Mouse (Mus musculus) cerebellum, adult 2 months (tissue): ENCODE data around the gene Adgrl2. TPM values are rescaled to one million over a fixed set of nuclear protein-coding genes. Genes with fewer than 3 reads are reported as not detected.
A peak's percentile ranks its signal among the peaks of the same experiment; 100 is the strongest.

Experiments used
- DNase-seq, 2 experiments: peaks; one replicate each; pipeline ENCODE4 v3.0.0; 2021
- H3K27ac ChIP-seq: fragments of 200-500 bp; 2 replicates; pipeline ENCODE4 v1.5.1; 2012; ENCODE audit warnings: low read length, control low read depth, inconsistent platforms; ENCODE audit not compliant: insufficient read depth
- H3K27me3 ChIP-seq: fragments of 200-500 bp; 2 replicates; pipeline ENCODE4 v1.6.1; 2012; ENCODE audit warnings: inconsistent platforms, mild to moderate bottlenecking, low read length, moderate library complexity; ENCODE audit not compliant: control insufficient read depth, insufficient read depth
- H3K4me1 ChIP-seq: fragments of 200-500 bp; 2 replicates; pipeline ENCODE4 v1.6.1; 2011; ENCODE audit warnings: low read length; ENCODE audit not compliant: control insufficient read depth, insufficient read depth
- H3K4me3 ChIP-seq: fragments of 200-500 bp; replicated peaks from 2 replicates; pipeline ENCODE3; 2011; ENCODE audit warnings: mild to moderate bottlenecking, low read depth, low read length, control low read depth; ENCODE audit not compliant: insufficient read depth
- CTCF ChIP-seq: fragments of 200-500 bp; IDR thresholded peaks from 2 replicates; pipeline ENCODE4 v1.5.1; 2011; ENCODE audit warnings: low read depth, mild to moderate bottlenecking, control low read depth, low read length, moderate library complexity, borderline replicate concordance; ENCODE audit not compliant: insufficient read depth
- POLR2A ChIP-seq: fragments of 200-500 bp; IDR thresholded peaks from 2 replicates; pipeline ENCODE4 v1.6.1; 2011; ENCODE audit warnings: low read length, control low read depth, borderline replicate concordance; ENCODE audit not compliant: insufficient read depth
- WGBS: fragments of 180-500 bp; shearing (Covaris S2); methylation state at CpG from one replicate; pipeline ENCODE4 v1.1.7; 2018; 5-methylcytosine and 5-hydroxymethylcytosine counted together
- polyA plus RNA-seq: library from polyadenylated mRNA; depleted of rRNA; stranded (reverse); fragments of >200 nt; gene quantifications from 2 replicates; pipeline ENCODE4 v1.2.3, GENCODE M21; 2012

Gene Adgrl2
- polyA plus RNA-seq, 1 experiment, result 39.1 TPM

DNA sequence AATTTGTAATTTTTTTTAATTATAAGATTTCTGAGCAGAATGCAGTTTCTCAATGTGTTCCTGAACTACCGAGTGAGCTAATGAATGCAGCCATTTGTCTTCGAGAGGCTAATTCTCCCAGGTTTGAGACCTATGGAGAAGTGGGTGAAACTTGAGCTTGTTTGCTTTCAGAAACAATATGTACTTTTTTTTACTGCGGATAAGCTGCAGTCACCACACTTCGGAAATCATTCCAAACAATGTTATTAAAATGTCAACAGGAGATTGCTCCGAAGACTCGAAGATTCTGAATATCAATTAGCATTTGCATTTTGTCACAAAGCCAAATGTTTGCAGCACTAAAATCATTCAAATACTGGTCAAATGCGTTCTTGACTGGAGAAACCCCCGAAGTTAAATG is 701 bp upstream of the Adgrl2 start:
- DNase-seq, result no peak
- 20% methylated on average over 8 of the region's 8 CpGs for WGBS
- Histone ChIP-seq H3K27me3 (no peaks in the 10 kb centered on the region), H3K4me3 (no peak overlapping the region), H3K4me1 (no peaks in the 10 kb centered on the region; the same call in 1 of the 2 replicates), H3K27ac (no peak overlapping the region)
- TF ChIP-seq CTCF, result no peak
- no peak for TF ChIP-seq POLR2A

DNA sequence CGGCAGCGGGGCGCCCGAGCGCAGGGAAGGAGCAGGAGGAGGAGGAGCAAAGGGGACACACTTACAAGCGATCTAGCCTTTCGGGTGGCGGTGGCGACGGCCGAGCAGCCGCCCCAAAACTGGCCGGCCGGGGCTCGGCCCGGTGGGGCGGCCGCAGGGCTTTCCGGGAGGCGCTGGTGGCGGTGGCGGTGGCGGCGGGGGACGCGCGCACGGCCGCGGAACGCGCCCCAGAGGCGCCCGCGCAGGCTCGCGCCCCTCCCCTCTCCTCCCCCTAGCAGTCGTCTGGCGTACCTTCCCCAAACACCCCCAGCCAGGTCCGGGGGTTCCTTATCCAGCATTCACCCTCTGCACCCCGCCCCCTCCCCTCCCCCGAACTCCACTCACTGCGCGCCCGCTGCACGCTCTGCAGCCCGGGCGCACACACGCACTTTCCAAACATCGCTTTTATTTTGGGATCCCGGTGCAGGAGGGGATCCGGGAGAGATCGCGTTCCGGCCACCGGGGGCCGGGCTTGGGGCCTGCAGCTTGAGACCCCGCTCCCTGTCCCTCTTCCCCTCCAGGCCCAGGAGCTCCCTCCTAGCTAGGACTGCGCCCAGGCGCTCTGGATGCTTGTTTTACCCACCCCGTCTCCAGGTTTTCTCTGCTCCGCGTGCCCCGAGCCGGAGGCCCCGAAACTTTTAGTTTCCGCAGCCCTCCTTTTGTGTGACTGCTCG is 381 bp downstream of the Adgrl2 start:
- DNase-seq, result peak; percentile 26 to 37
- H3K4me3 ChIP-seq, result peak overlapping the region; percentile 55
- no peaks in the 10 kb centered on the region for H3K27me3 ChIP-seq
- H3K4me1 ChIP-seq, result no peaks in the 10 kb centered on the region; the same call in 1 of the 2 replicates
- H3K27ac ChIP-seq, result no peak overlapping the region; the same call in 1 of the 2 replicates
- no peak for TF ChIP-seq CTCF
- TF ChIP-seq POLR2A, result no peak
- under 1% methylated on average over 65 of the region's 68 CpGs for WGBS

DNA sequence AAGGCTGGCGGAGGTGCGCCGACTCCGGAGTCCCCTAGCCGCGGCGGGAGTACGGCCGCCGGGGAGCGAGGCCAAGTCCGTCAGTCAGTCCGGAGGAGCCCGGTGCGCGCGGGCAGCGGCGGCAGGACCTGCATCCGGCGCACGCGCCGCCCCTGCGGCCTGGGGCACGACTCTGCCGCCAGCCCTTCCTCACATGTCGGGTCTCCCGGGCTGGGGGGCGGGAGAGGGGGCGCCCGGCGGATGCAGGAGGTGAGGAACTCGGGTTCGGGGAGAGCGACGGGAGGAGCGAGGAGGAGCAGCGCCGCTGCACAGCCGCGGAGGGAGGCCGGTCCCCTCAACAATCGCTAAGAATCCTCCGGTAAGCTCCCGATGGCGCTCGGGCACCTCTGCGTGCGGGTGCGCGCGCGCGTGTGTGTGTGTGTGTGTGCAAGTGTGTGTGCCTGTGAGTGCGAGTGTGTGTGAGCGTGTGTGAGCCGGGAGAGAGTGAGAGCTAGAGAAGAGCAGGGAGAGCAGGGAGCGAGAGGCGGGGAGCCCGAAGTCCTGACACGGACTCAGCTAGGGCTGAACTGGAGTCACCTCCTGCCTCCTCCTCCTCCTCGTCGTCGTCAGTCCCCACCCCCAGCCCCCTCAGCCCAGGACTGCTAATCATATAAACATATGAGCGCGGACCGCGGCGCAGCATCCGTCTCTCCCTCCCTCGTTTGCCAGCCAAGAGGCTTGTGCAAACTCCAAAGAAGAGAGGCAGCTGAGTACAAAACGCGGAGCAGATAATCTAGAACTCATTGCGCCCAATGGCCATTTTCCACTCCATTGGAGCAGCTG is 1.1 kb downstream of the Adgrl2 start:
- Histone ChIP-seq H3K27me3 (no peaks in the 10 kb centered on the region), H3K27ac (no peak overlapping the region; the same call in 1 of the 2 replicates), H3K4me1 (no peaks in the 10 kb centered on the region; the same call in 1 of the 2 replicates), H3K4me3 (peak overlapping the region; percentile 55)
- WGBS, result under 1% methylated on average over 75 of the region's 75 CpGs
- peak; percentile 63 to 64 for DNase-seq
- TF ChIP-seq POLR2A (no peak), CTCF (no peak)

DNA sequence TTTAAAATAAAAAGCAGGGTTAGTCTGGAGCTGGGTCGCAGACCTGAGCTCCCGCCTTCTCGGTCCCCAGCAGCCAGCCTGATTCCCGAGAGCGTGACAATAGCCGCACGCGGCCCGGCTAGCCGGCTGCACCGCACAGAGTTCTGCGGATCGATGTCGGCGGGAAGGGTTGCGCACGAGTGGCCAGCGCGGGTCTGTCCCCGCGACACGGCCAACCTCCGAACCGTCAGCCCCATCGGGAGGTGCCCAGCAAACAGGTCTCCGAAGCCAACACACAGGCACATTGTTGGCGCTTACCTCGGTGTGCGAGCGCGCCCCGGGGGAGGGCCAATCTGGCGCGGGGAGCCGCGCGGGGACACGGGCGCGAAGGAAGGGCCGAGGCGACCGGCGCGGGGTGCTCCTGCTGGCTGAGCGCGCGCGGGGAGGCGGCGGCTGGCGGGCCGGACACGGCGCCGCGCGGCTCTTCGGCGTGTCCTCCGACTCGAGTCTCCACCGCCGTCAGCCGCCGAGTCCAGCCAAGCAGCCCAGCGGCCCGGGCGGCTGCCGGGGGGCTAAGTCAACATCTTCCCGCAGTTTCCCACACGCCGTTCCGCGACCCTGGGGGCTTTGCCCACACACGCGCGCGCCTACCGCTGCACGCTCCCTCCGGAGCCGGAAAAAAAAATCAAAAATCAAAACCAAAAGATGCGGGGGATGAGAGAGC is 1.9 kb downstream of the Adgrl2 start:
- Histone ChIP-seq H3K4me1 (no peaks in the 10 kb centered on the region; the same call in 1 of the 2 replicates), H3K4me3 (peak overlapping the region; percentile 55), H3K27me3 (no peaks in the 10 kb centered on the region), H3K27ac (no peak overlapping the region)
- no peak for TF ChIP-seq POLR2A
- no peak for TF ChIP-seq CTCF
- peak; percentile 33 to 50 for DNase-seq
- whole genome bisulfite sequencing, result 1% methylated on average over 77 of the region's 84 CpGs

DNA sequence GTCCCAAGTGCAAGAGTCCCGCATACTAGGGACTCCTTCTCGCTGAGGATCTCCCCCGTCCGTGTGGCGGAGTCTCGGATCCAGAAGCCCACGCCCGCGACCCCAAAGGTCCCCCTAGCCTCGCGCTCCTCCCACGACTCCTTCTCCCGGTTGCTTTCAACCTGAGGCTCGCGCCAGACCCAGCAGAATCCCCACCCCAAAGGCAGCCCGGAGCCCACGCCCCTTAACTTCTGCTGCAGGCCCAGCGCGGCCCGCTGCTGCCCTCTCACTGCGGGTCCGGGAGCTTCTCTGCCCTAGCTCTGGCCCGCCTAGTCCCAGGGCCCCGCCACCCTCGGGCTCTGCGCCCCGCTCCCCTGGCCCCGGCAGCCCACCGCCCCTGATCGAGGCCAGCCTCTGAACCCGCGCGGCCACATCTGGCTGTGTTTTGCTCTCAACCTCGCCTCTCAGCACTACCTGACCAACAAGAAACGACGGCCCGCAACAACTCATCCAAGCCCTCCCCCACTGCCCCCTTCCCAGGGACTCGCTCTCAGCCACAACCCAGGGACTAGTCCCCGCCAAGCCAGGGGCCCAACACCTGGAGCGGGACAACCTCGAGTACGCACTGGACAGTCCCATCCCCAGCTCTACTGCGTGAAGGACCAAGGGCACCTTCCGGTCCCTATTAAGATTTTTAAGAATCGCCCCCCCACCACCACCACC is 2.6 kb downstream of the Adgrl2 start:
- Histone ChIP-seq H3K27ac (no peak overlapping the region), H3K27me3 (no peaks in the 10 kb centered on the region), H3K4me3 (peak overlapping the region; percentile 55), H3K4me1 (no peaks in the 10 kb centered on the region; the same call in 1 of the 2 replicates)
- no peak for TF ChIP-seq POLR2A
- peak; percentile 40; the same call in 1 of the 2 replicates for TF ChIP-seq CTCF
- DNase-seq, result peak; percentile 28 to 48
- 1% methylated on average over 45 of the region's 45 CpGs for whole genome bisulfite sequencing

DNA sequence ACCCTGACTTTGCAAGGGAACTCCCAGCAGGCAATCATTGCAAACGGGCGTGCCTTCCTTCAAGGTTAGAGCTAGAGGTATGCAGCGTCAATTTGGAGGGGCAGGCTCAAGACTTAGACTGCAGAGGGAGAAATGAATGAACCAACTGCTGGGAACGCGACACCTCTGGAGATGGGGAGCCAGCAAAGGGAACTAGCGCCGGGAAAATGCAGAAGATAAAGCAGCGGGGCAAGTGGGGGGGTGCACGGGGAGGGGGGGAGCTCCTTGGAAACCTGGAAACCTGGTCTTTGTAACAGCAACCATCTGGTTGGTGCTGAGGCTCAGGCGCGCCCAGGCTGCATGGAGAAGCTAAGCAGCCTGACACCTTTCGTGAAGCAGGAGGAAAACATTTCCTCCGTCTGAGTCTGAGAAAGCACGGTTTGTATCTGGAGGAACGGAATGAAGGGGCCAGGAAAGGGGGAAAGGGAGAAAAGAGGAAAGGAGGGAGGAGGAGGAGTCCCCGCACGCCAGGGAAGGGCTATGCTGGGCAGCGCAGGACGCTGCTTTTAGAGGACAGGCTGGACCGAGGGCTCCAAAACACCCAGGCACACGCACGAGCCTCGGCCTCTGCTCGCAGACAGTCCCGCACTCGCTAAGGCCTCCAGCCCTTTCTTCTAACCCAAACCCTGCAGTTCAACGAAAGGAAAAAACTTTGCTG is 3.3 kb downstream of the Adgrl2 start:
- WGBS, result 1% methylated on average over 27 of the region's 27 CpGs
- no peaks in the 10 kb centered on the region; the same call in 1 of the 2 replicates for H3K4me1 ChIP-seq
- peak overlapping the region; percentile 55 for H3K4me3 ChIP-seq
- H3K27me3 ChIP-seq, result no peaks in the 10 kb centered on the region
- TF ChIP-seq CTCF (no peak), POLR2A (no peak)
- DNase-seq, result no peak
- no peak overlapping the region for H3K27ac ChIP-seq
